Mouse (Mus musculus): Measurements from ENCODE around the gene Gfod2.

DNA sequence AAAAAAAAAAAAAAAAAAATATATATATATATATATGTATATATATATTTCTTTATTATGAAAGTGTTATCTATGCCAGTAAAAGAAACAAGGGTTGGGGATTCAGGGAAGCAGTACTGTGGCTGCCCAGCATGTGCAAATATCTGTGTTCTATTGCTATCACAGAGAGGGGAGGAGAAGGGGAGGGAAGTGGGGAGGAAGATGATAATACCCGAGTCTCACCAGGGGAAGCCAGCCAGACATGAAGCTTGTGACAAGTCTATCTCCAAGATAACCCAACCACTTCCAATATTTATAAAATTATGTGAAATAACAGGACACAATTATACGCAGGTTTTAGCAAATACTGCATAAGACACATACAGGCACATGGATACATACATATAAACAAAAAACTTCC, 19.4 kb upstream of the Gfod2 start:
- TF ChIP-seq CTCF (IDR thresholded peaks at IDR 0.05; ENCODE audit: control insufficient read depth, insufficient read depth, low read length) (no peak), POLR2A (IDR thresholded peaks at IDR 0.05; ENCODE audit: borderline replicate concordance, control insufficient read depth, low read depth, low read length) (no peak)

Measured in bone marrow, adult 2 months (tissue).